Mouse (Mus musculus): ENCODE data around the gene Prr14l. TPM values are rescaled to one million over a fixed set of nuclear protein-coding genes. Genes with fewer than 3 reads are reported as not detected.

Gene Prr14l
- 10 to 100 TPM; 65.5 to 75.5 TPM for total RNA-seq (2023)

DNA sequence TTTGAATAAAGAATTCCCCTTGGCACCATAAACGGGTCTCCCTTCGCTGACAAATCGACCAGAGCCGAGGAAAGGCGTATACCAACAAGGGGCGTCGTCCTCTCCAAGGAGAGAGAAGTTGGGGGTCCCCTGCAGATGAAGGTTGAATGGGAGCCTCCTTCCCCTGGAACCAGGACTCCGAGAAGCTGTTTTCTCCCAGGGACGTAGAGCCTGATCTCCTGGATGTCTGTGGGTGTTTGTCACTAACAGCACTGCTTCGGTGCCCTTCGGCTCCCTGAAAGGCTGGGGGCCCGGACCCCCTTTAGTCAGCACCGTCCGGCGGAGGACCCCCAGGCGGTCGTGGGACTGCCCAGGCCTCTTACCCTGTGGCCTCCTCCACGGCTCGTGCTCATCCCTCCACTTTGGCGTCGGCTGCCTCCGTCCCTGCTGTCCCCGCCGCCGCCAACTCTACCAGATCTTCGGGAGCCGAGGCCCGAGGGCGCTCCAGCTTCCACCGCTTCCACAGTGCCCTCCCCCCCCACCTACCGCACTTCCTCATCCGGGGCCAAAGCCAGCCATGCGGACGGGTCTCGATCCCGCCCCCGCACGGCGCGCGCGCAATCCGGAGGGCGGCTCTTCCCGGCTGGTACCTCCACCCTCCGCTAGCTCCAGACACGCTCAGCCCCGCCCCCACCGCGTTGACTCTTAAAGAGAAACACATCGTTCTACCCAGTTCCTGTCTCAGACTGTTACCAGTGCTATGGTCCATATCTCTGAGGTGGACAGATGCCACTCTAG lies at the start of gene Prr14l:
Gene Prr14l, minus strand, starts transcription at position 526 of the 777 bp plus-strand sequence.

DNA sequence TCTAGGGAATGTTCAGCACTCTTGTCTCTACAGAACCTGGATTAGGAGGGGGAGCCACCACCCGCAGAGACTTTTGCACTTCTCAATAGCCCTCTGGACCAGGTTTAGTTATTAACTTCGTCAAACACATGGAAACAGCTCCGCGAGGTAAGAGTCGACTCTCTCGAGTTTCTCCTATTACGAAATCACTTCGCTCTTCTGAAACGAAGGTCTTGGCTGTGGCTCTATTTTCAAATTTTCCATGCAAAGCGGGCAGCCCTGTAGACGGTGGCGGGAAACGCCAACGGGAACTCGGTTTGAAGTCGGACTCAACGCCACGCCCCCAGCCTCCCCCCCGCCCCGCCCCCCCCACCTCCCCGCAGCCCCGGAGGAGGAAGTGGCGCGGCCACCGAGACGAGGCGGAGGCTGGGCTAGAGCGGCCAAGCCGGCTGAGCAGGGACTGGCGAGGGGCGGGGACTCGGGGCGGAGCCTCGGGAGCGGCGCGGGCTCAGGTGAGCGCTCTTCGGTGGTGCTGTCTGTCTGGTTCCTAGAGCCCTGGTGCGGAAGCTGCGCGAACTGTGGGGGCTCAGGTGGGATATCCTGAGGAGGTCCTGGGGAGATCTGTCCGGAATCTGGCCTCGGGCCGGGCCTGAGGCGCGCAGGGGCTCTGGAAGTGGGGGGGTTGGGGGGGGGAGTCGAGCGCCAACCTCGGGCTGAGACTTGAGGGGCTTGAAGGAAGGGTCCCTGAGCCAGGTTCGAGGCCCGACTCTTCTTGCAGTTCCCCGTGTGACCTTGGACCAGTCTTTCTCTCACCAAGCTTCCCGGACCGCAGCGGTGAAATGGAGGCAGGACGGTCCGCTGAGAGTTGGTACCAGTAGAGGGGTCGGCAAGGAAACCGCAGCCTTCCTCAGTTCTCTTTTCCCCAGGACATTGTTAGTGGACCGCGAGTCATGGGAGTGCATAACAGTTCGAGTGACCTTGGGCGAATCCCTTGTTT lies 9.5 kb upstream of the Prr14l start, which contains the start of gene Depdc5:
Gene Depdc5, plus strand, starts transcription at position 449 of the 976 bp plus-strand sequence.

DNA sequence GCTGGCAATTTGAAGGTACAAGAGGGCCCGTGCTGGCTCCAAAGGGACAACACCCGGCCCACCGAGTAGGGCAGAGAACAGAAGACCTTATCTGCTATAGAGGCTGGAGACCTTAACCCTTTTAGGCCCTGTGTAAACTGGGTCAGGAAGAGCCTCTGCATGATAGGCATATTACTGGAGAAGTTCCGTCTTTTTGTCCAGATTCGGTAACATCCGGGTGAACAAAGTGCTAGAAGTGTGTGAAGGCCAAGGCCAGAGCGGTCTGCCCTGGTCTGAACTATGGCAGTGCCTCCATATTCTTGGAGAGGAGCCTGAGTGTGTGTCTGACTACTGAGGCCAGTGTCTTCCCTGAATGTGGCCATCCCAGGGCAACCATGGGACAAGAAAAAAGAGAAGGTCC lies 27.0 kb downstream of the Prr14l start, which contains the start of gene Gm20671:
Gene Gm20671, minus strand, starts transcription at position 101 of the 400 bp plus-strand sequence.

DNA sequence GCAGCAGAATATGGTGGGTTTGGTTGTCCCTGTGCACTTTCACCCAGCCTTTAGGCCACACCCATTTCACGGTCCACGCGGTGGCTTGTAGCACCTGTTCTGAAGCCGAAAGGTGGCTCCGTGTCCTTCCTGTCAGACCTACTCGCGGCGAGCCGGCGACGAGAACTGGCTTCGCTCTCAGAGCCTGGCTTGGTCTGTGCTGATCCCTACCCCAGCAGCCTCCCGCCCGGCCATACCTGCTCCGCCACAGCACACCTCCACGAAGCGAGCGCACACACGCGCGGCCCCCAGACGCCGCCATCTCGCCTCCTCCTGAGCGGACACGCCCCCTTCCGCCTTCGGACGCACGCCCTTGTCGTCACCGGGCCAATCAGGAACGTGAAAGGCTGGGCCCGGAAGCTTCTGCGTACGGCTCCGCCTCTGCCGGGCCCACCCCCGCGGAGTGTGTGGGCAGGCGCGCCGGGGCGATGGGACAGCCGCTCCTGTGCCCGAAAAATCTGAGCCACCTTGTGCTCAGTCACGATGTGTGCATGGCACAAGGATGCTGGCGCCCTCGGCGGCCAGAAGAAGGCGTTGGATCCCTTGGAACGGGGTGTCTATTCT lies 68.6 kb downstream of the Prr14l start, which contains the start of gene Pisd:
Gene Pisd, minus strand, starts transcription at position 334 of the 603 bp plus-strand sequence.

Other genes with a start within 250 kb of the Prr14l start
- 1 to 10 TPM; 1.5 to 2.0 TPM for gene Yes1, start 243.1 kb downstream of the Prr14l start, total RNA-seq (2023)
- gene Pisd, start 68.6 kb downstream of the Prr14l start, total RNA-seq (2023), result 10 to 100 TPM; 36.9 to 38.6 TPM
- not detected for gene Gm20671, start 27.1 kb downstream of the Prr14l start, total RNA-seq (2023)
- 10 to 100 TPM; 75.2 to 83.3 TPM for gene Depdc5, start 9.4 kb upstream of the Prr14l start, total RNA-seq (2023)
- 100 to 1,000 TPM; 117 to 141 TPM for gene Ywhah, start 164.6 kb upstream of the Prr14l start, total RNA-seq (2023)
- not detected for gene Slc5a1, start 250.0 kb upstream of the Prr14l start, total RNA-seq (2023)

Data from B cell, adult 67 days (primary cell).